Comparison of ENCODE assay signal across 19 mouse cellular contexts in the genomic region with DNA sequence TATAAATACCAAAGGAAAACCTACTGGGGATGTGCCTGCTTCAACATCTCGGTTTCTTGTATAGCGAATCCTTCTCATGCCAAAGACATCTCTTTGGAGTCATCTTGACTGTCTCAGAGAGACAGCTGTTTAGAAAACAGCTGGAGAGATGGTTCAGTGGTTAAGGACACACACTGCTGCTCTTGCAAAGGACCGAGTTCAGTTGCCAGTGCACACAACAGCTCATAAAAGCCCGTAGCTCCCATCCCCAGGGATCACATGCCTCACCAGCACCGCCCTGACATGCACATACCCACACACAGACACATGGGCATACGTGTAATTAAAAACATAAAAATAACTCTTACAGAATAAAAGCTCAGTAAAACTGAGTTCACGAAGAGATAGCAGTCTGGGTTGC. TPM values are rescaled to one million over a fixed set of nuclear protein-coding genes. Genes with fewer than 3 reads are reported as not detected.
A peak's percentile ranks its signal among the peaks of the same experiment; 100 is the strongest.
DNase-seq lines count a peak whose midpoint lies in the region; ATAC-seq lines count a peak whose summit lies in the region.
"Had no signal": no experiment of that assay in that cellular context is flagged by ENCODE, and none has a peak within 500 bp of the region (broad histone marks: within the 10 kb centered on the region; RNA-seq: fewer than 3 reads in every experiment).

No protein-coding gene starts in this region.

- H3K27ac ChIP-seq in kidney, embryonic 15.5 days: peak overlapping the region; percentile 84
- H3K27ac ChIP-seq in neural tube, embryonic 13.5 days (replicated peaks): peak overlapping the region; percentile 30; the same call in 1 of the 2 replicates
- peak overlapping the region; percentile 54; the same call in 1 of the 2 replicates for H3K27ac ChIP-seq in embryonic facial prominence, embryonic 14.5 days (replicated peaks; ENCODE audit: low read depth, low read length)
- H3K27ac ChIP-seq: layer of hippocampus, adult 2 months had no signal

- ATAC-seq in kidney, embryonic 15.5 days (replicated peaks; ENCODE audit: low FRiP score): 0 out of 2 replicates have a peak, but pooled peaks have one; percentile 13
- ATAC-seq in neural tube, embryonic 13.5 days (ENCODE audit: low read depth): no peak
- ATAC-seq in embryonic facial prominence, embryonic 14.5 days (ENCODE audit: low read depth): no peak
- ATAC-seq in megakaryocyte progenitor cell, adult 5-6 weeks (replicated peaks; ENCODE audit: poor library complexity): no peak
- ATAC-seq: intestine, embryonic 16.5 days had no signal

- no peak overlapping the region for H3K9ac ChIP-seq in kidney, embryonic 15.5 days
- no peak overlapping the region for H3K9ac ChIP-seq in neural tube, embryonic 13.5 days
- H3K9ac ChIP-seq in embryonic facial prominence, embryonic 14.5 days (ENCODE audit: low read depth, low read length): no peak overlapping the region
- H3K9ac ChIP-seq: heart, embryonic 12.5 days had no signal

- H3K36me3 ChIP-seq in kidney, embryonic 15.5 days: no peaks in the 10 kb centered on the region
- H3K36me3 ChIP-seq in neural tube, embryonic 13.5 days: no peaks in the 10 kb centered on the region
- H3K36me3 ChIP-seq in embryonic facial prominence, embryonic 14.5 days (ENCODE audit: control insufficient read depth, insufficient read depth, low read length): no peaks in the 10 kb centered on the region
- H3K36me3 ChIP-seq: heart, embryonic 12.5 days had no signal

- WGBS in kidney, embryonic 15.5 days: 42% methylated on average over 7 of the region's 7 CpGs
- WGBS in neural tube, embryonic 13.5 days: 61% methylated on average over 7 of the region's 7 CpGs
- WGBS in embryonic facial prominence, embryonic 14.5 days: 53% methylated on average over 7 of the region's 7 CpGs

- no peak overlapping the region for H3K4me3 ChIP-seq in kidney, embryonic 15.5 days (replicated peaks)
- H3K4me3 ChIP-seq in neural tube, embryonic 13.5 days: no peak overlapping the region
- H3K4me3 ChIP-seq in embryonic facial prominence, embryonic 14.5 days (ENCODE audit: low read depth, low read length): no peak overlapping the region
- H3K4me3 ChIP-seq: heart, embryonic 12.5 days; layer of hippocampus, adult 2 months had no signal

- no peaks in the 10 kb centered on the region for H3K27me3 ChIP-seq in kidney, embryonic 15.5 days
- H3K27me3 ChIP-seq in neural tube, embryonic 13.5 days: no peaks in the 10 kb centered on the region
- no peaks in the 10 kb centered on the region for H3K27me3 ChIP-seq in embryonic facial prominence, embryonic 14.5 days (replicated peaks; ENCODE audit: control insufficient read depth, insufficient read depth, low read length)

- no peak for DNase-seq in kidney, adult 11 months
- DNase-seq in neural tube, embryonic 10.5 days (ENCODE audit: extremely low spot score, low spot score): no peak
- peak; percentile 40 for DNase-seq in embryonic facial prominence, embryonic 14.5 days (ENCODE audit: low spot score)
- no peak for DNase-seq in natural killer cell, adult 2 months (ENCODE audit: low spot score in 2 of 2)
- DNase-seq: adrenal gland, postnatal 10 days; cerebellum, adult 9-10 months; gastrocnemius, postnatal 36 days; lung, postnatal 14 days; right cerebral cortex, postnatal 25 days; thymus, adult 18-20 months had no signal

- H3K4me2 ChIP-seq in kidney, embryonic 15.5 days: peak overlapping the region; percentile 38
- H3K4me2 ChIP-seq in neural tube, embryonic 13.5 days: no peak overlapping the region
- H3K4me2 ChIP-seq in embryonic facial prominence, embryonic 14.5 days (ENCODE audit: low read depth, low read length): no peak overlapping the region
- H3K4me2 ChIP-seq: heart, embryonic 12.5 days; liver, embryonic 11.5 days; midbrain, embryonic 11.5 days had no signal

- H3K9me3 ChIP-seq in kidney, embryonic 15.5 days (replicated peaks): no peaks in the 10 kb centered on the region
- H3K9me3 ChIP-seq in neural tube, embryonic 13.5 days: no peaks in the 10 kb centered on the region
- H3K9me3 ChIP-seq in embryonic facial prominence, embryonic 14.5 days (ENCODE audit: control insufficient read depth, low read length): no peaks in the 10 kb centered on the region
- H3K9me3 ChIP-seq: heart, embryonic 12.5 days had no signal

- peaks cover 37% of the 10 kb centered on the region for H3K4me1 ChIP-seq in kidney, embryonic 15.5 days
- H3K4me1 ChIP-seq in neural tube, embryonic 13.5 days (replicated peaks): peaks cover 19% of the 10 kb centered on the region
- peaks cover 20% of the 10 kb centered on the region for H3K4me1 ChIP-seq in embryonic facial prominence, embryonic 14.5 days (ENCODE audit: control insufficient read depth, insufficient read depth, low read length)

RNA-seq across cellular contexts. Expression of a gene that starts 10.0 kb away (rescaled TPM):
- polyA plus RNA-seq in kidney, embryonic 15.5 days (2015; fragmentation: Nextera tagmentation; extraction: Ambion mirVana): 0.14 and 0.17 TPM in 2 replicates
- polyA plus RNA-seq in neural tube, embryonic 13.5 days (2015; fragmentation: Nextera tagmentation; extraction: Ambion mirVana): not detected in 2 replicates
- 0.73 and 1.8 TPM in 2 replicates for polyA plus RNA-seq in embryonic facial prominence, embryonic 14.5 days (2014; fragmentation: Nextera tagmentation; extraction: Ambion mirVana)
- total RNA-seq in megakaryocyte progenitor cell, adult 5-6 weeks (2015): not detected in 2 replicates
- total RNA-seq in megakaryocyte progenitor cell, adult 5-6 weeks (2017): not detected in 2 replicates
- total RNA-seq: adrenal gland, postnatal 10 days; gastrocnemius, postnatal 36 days; hematopoietic stem cell, adult 5-6 weeks had no signal
- polyA plus RNA-seq: heart, embryonic 12.5 days; intestine, embryonic 16.5 days; liver, embryonic 11.5 days had no signal

RNA-seq across cellular contexts. Expression of a gene that starts 40.6 kb away (rescaled TPM):
- polyA plus RNA-seq in kidney, embryonic 15.5 days (2015; fragmentation: Nextera tagmentation; extraction: Ambion mirVana): 42.9 and 46.8 TPM in 2 replicates
- polyA plus RNA-seq in neural tube, embryonic 13.5 days (2015; fragmentation: Nextera tagmentation; extraction: Ambion mirVana): 16.7 and 17.1 TPM in 2 replicates
- polyA plus RNA-seq in embryonic facial prominence, embryonic 14.5 days (2014; fragmentation: Nextera tagmentation; extraction: Ambion mirVana): 27.0 and 32.2 TPM in 2 replicates
- total RNA-seq in megakaryocyte progenitor cell, adult 5-6 weeks (2015): not detected in 2 replicates
- total RNA-seq in megakaryocyte progenitor cell, adult 5-6 weeks (2017): not detected in 2 replicates

Comparison
In these comparisons a context has a peak if more than half of its experiments do, and no peak if none do; other contexts are left out.
1. H3K27ac ChIP-seq: peak in every context shown above with its lines; median percentile 84 in kidney, embryonic 15.5 days; 54 in embryonic facial prominence, embryonic 14.5 days; 30 in neural tube, embryonic 13.5 days.